Mouse (Mus musculus) Patski (cell line): ENCODE data around the gene Notum. TPM values are rescaled to one million over a fixed set of nuclear protein-coding genes. Genes with fewer than 3 reads are reported as not detected.

Source experiments
- ATAC-seq: fragments of 100-300 bp; one replicate; pipeline ENCODE4 v1.8.0; 2021
- CTCF ChIA-PET: fragments of 350-600 bp; sonication (Branson Sonifier 250); formaldehyde crosslinking; loops from one replicate; lab custom pipeline; 2022; ENCODE audit warnings: inconsistent platforms; lab: Charles Lee
- POLR2A ChIA-PET: fragments of 350-600 bp; sonication (Branson Sonifier 250); formaldehyde crosslinking; loops from one replicate; lab custom pipeline; 2022; ENCODE audit warnings: antibody characterized with exemption, inconsistent platforms; lab: Charles Lee
- DNase-seq: peaks from one replicate; pipeline ENCODE4 v3.0.0-alpha.2; 2011; ENCODE audit warnings: low read depth, low spot score
- H3K27me3 ChIP-seq: fragments of 371-371 bp; one replicate; pipeline ENCODE4 v1.5.1; 2021
- CTCF ChIP-seq: fragments of 100-300 bp; IDR thresholded peaks from one replicate; pipeline ENCODE4 v1.5.1; 2021
- in situ Hi-C: fragments of 300-500 bp; cut with MboI; formaldehyde crosslinking; loops from 3 replicates; pipeline ENCODE4 v1.11.1; 2018; ENCODE audit warnings: low pct_unique_long_range_greater_than_20kb, mixed read lengths
- polyA plus RNA-seq: library from polyadenylated mRNA; unstranded; gene quantifications from one replicate; pipeline ENCODE4 v1.2.3, GENCODE M21; 2021

Gene Notum
- polyA plus RNA-seq = 0.21 TPM

DNA sequence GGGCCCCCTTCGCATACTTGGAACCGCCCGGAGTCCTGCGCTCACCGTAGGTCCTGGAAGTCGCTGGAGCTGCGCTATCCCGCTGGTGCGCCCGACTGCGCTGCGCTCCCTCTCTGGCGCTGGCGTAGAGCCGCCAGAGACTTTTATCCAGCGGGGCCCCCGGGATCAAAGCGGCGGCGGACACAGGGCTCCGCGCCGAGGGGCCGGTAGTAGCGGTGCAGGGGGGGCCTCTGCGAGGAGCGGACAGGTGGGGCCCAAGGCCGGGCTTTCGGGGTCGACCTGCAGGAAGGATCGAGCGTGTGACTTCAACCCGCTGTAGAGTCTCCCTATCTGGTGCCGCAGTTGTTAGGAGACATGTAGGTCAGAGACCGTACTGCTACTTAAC, at the start of gene Notum:
TSS of gene Notum (minus strand) at position 100 of the 385 bp plus-strand sequence.
- in situ Hi-C loops = no loop called here
- DNase-seq = no peak
- ChIA-PET CTCF (interaction anchor here (1.3 to 1.5 kb wide), 2 partner anchors 53 to 115 kb away, joined by 3 to 4 read pairs; partner anchors contain the start of genes Cenpx and Lrrc45), POLR2A (no interaction called here)
- no peak for TF ChIP-seq CTCF
- ATAC-seq = no peak
- peaks cover 66% of the 10 kb centered on the region for H3K27me3 ChIP-seq

DNA sequence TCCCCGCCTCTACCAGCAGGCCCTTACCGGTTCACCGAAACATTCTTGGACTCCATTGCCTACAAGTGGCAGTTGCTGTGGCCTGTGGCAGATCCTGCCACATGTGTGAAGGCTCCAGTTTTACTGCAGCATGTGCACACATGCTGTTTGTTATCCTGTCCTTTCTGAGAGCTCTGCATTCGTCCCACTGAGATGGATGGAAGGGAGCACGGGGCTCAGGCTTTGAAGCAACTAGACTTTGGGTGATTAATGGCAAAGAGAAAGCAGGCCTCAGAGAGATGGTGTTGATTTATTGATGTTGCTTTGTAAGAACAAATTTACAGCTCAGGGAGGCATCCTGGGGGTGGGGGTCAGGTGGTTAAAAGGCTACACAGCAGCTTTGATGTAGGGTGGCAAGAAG, 49.7 kb upstream of the Notum start:
- ChIA-PET CTCF (interaction anchor here (2.3 to 3.7 kb wide), 2 partner anchors 52 to 66 kb away, joined by 7 to 16 read pairs; no protein-coding TSS in a partner anchor), POLR2A (interaction anchor here (0.6 to 1.9 kb wide), 6 partner anchors 13 to 331 kb away, joined by 3 to 5 read pairs (median 4); no protein-coding TSS in a partner anchor)
- no peak for TF ChIP-seq CTCF
- ATAC-seq (no peak), DNase-seq (no peak)
- no peaks in the 10 kb centered on the region for H3K27me3 ChIP-seq
- in situ Hi-C loops = loop anchor here (5.0 kb wide), 2 partner anchors 53 to 83 kb away; partner anchors contain the start of gene Sirt7

- no peaks in the 10 kb centered on the region for H3K27me3 ChIP-seq
- DNase-seq (no peak), ATAC-seq (no peak)
- ChIA-PET POLR2A (interaction anchor here (1.0 kb wide), 1 partner anchor 15 kb away, joined by 4 read pairs; no protein-coding TSS in a partner anchor), CTCF (interaction anchor here (1.6 to 3.7 kb wide), 2 partner anchors 50 to 67 kb away, joined by 6 to 16 read pairs; no protein-coding TSS in a partner anchor)
- in situ Hi-C loops = no loop called here
- no peak for TF ChIP-seq CTCF
Observed at GRCm38 (mm10) chr11:120709551-120709950, 48.6 kb upstream of the Notum start.

- in situ Hi-C loops = no loop called here
- TF ChIP-seq CTCF = no peak
- no peaks in the 10 kb centered on the region for H3K27me3 ChIP-seq
- ChIA-PET POLR2A (no interaction called here), CTCF (interaction anchor here (1.1 kb wide), 1 partner anchor 10 kb away, joined by 3 read pairs; no protein-coding TSS in a partner anchor)
- DNase-seq (no peak), ATAC-seq (no peak)
Observed at GRCm38 (mm10) chr11:120707969-120708368, 47.0 kb upstream of the Notum start.

- no peak for TF ChIP-seq CTCF
- DNase-seq (no peak), ATAC-seq (no peak)
- no peaks in the 10 kb centered on the region for H3K27me3 ChIP-seq
- in situ Hi-C loops = no loop called here
- POLR2A ChIA-PET = no interaction called here
- CTCF ChIA-PET = interaction anchor here (1.6 kb wide), 1 partner anchor 10 kb away, joined by 6 read pairs; no protein-coding TSS in a partner anchor
Observed at GRCm38 (mm10) chr11:120707225-120707624, 46.2 kb upstream of the Notum start.

DNA sequence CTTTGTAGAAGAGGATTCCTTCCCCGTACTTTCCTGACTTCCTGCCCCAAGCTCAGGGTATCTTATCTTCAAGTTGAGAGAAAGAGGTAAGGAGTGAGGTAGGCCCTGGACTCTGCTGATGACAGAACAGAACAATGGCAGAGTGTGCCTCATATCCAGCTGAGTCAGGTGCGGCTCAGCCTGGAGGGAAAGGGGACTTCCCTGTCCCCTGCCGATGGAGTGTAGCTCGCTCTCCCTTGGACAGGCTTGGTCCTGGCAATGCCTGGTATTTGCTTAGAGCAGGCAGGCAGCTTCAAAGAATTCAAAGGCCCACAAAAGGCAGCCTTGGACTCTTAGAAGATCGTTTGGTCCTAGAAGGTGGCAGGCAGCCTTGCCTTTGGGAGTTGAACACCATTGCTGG, 45.1 kb upstream of the Notum start:
- ATAC-seq (no peak), DNase-seq (no peak)
- H3K27me3 ChIP-seq = no peaks in the 10 kb centered on the region
- no peak for TF ChIP-seq CTCF
- in situ Hi-C loops = no loop called here
- ChIA-PET CTCF (interaction anchor here (0.9 to 1.6 kb wide), 2 partner anchors 8 to 46 kb away, joined by 4 to 6 read pairs; no protein-coding TSS in a partner anchor), POLR2A (no interaction called here)

GRCm38 (mm10) chr11:120704486-120705325, 43.7 kb upstream of the Notum start:
- ChIA-PET POLR2A (interaction anchor here (0.7 kb wide), 1 partner anchor 194 kb away, joined by 3 read pairs; no protein-coding TSS in a partner anchor), CTCF (interaction anchor here (3.3 kb wide), 1 partner anchor 72 kb away, joined by 9 read pairs; no protein-coding TSS in a partner anchor)
- no peaks in the 10 kb centered on the region for H3K27me3 ChIP-seq
- no peak for DNase-seq
- in situ Hi-C loops = no loop called here
- no peak for ATAC-seq
- no peak for TF ChIP-seq CTCF

GRCm38 (mm10) chr11:120703696-120704454, 42.9 kb upstream of the Notum start:
- POLR2A ChIA-PET = interaction anchor here (0.8 kb wide), 1 partner anchor 8 kb away, joined by 3 read pairs; no protein-coding TSS in a partner anchor
- in situ Hi-C loops = no loop called here
- no peaks in the 10 kb centered on the region for H3K27me3 ChIP-seq
- DNase-seq (no peak), ATAC-seq (no peak)
- no peak for TF ChIP-seq CTCF
- CTCF ChIA-PET = interaction anchor here (3.3 kb wide), 1 partner anchor 73 kb away, joined by 9 read pairs; no protein-coding TSS in a partner anchor

DNA sequence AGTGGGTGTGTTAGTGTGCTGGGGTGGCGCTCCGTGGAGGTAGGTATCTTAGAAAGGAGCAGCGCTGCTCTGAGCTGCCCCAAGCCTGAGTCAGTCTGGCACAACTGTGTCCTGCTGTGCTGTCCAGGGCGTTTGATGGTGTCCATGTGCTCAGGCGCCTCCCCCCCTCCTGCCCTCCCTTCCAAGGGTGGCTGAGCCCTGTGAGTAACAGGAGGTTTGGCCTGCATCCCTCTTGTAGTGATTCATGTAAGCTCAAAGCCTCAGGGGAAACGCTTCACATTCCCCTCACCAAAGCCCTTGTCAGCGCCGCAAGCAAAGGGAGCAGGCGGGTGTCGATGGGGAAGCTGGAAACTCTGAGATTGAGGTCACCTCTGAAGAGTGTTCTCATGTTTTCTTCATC, 36.8 kb upstream of the Notum start:
- CTCF ChIA-PET = interaction anchor here (0.8 to 1.9 kb wide), 9 partner anchors 9 to 79 kb away, joined by 3 to 6 read pairs (median 4); partner anchors contain the start of gene Aspscr1
- POLR2A ChIA-PET = interaction anchor here (1.3 to 4.0 kb wide), 2 partner anchors 13 to 24 kb away, joined by 3 to 12 read pairs; partner anchors contain the start of gene Aspscr1
- ATAC-seq = peak; percentile 87
- TF ChIP-seq CTCF = no peak
- peak; percentile 93 for DNase-seq
- H3K27me3 ChIP-seq = no peaks in the 10 kb centered on the region
- in situ Hi-C loops = no loop called here

DNA sequence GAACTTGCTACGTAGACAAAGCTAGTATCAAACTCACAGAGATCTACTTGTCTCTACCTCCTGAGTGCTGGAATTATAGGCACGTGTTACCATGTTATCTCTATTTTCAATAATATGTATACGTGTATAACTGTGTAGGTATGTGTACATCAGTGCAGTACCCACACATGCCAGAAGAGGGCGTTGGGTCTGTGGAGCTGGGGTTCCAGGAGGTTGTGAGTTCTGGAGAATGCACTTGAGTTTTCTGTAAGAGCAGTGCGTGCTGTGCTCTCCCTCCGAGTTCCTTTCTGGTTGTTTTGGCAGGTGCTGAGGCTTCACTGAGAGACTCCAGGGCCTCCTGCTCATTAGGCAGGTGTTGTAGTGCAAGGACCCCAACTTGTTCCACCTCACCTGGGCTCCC, 35.6 kb upstream of the Notum start:
- in situ Hi-C loops = no loop called here
- POLR2A ChIA-PET = no interaction called here
- no peaks in the 10 kb centered on the region for H3K27me3 ChIP-seq
- CTCF ChIA-PET = interaction anchor here (1.6 to 1.9 kb wide), 2 partner anchors 23 to 65 kb away, joined by 3 to 4 read pairs; partner anchors contain the start of gene Aspscr1
- no peak for TF ChIP-seq CTCF
- ATAC-seq (no peak), DNase-seq (no peak)
